Mouse (Mus musculus) forebrain, embryonic 12.5 days (tissue): ENCODE measurements around the gene Gm17268. TPM values are rescaled to one million over a fixed set of nuclear protein-coding genes. Genes with fewer than 3 reads are reported as not detected.

Source experiments
- ATAC-seq: fragments of 200-750 bp; cut with Nextera tagmentation; 2 replicates; pipeline ENCODE4 v1.8.0; 2017; ENCODE audit warnings: moderate TSS enrichment; ENCODE audit not compliant: low FRiP score
- H3K27ac ChIP-seq: fragments of 300-500 bp; sonication (generic); 2 replicates; pipeline ENCODE4 v1.5.1; 2016; ENCODE audit warnings: mild to moderate bottlenecking
- H3K27me3 ChIP-seq: fragments of 300-500 bp; sonication (generic); 2 replicates; pipeline ENCODE4 v1.6.1; 2016; ENCODE audit warnings: mild to moderate bottlenecking
- H3K36me3 ChIP-seq: fragments of 300-500 bp; sonication (generic); replicated peaks from 2 replicates; pipeline ENCODE4 v1.6.1; 2016; ENCODE audit warnings: mild to moderate bottlenecking
- H3K4me1 ChIP-seq: fragments of 300-500 bp; sonication (generic); 2 replicates; pipeline ENCODE4 v1.6.1; 2016
- H3K4me2 ChIP-seq: fragments of 300-500 bp; sonication (generic); 2 replicates; pipeline ENCODE4 v1.6.1; 2016; ENCODE audit warnings: mild to moderate bottlenecking, moderate library complexity
- H3K4me3 ChIP-seq: fragments of 300-500 bp; sonication (generic); replicated peaks from 2 replicates; pipeline ENCODE4 v1.5.1; 2016; ENCODE audit warnings: mild to moderate bottlenecking
- H3K9ac ChIP-seq: fragments of 300-500 bp; sonication (generic); 2 replicates; pipeline ENCODE4 v1.6.1; 2016; ENCODE audit warnings: mild to moderate bottlenecking
- H3K9me3 ChIP-seq: fragments of 300-500 bp; sonication (generic); 2 replicates; pipeline ENCODE4 v1.6.1; 2016
- WGBS: fragments of 180-500 bp; shearing (Covaris S2); methylation state at CpG from one replicate; pipeline ENCODE4 v1.1.7; 2016; 5-methylcytosine and 5-hydroxymethylcytosine counted together
- polyA plus RNA-seq: library from polyadenylated mRNA; unstranded; fragments of >200 nt; fragmentation: Nextera tagmentation; extraction: Ambion mirVana; gene quantifications from 2 replicates; pipeline ENCODE4 v1.2.1, GENCODE M21; 2016

The Gm17268 gene
- not detected in 2 replicates for polyA plus RNA-seq

GRCm38 (mm10) chr11:82038535-82038934 is at the start of gene Gm17268:
Gene Gm17268 (minus strand): TSS chr11:82038562.
- no peak for ATAC-seq
- 52% methylated on average over 2 of the region's 2 CpGs for WGBS
- Histone ChIP-seq H3K27me3 (no peaks in the 10 kb centered on the region; the same call in 1 of the 2 replicates), H3K4me1 (no peaks in the 10 kb centered on the region), H3K4me3 (no peak within 1 kb of the TSS), H3K9me3 (no peaks in the 10 kb centered on the region), H3K36me3 (no peaks in the 10 kb centered on the region), H3K4me2 (no peak within 1 kb of the TSS), H3K27ac (no peak within 1 kb of the TSS), H3K9ac (no peak within 1 kb of the TSS)

DNA sequence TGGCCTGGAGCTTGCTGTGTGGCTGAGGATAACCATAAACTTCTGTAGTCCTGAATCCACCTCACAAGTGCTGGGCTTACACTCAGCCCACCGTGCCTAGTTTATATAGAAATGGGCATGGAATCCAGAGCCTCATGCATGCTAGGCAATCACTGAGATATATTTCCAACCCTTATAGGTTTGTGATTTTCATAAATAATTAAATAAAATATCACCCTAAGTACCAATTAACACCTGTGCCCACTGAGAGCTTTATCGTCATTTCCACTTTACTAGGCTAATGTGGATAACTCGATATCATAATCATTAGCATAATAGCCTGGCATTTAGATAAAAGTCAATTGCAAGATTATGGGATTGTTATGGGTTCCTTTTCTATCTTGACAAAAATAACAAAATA is 46.0 kb upstream of the Gm17268 start:
- Histone ChIP-seq H3K36me3 (no peaks in the 10 kb centered on the region), H3K4me1 (no peaks in the 10 kb centered on the region), H3K9me3 (no peaks in the 10 kb centered on the region), H3K27ac (no peak overlapping the region), H3K4me3 (no peak overlapping the region), H3K4me2 (no peak overlapping the region), H3K9ac (no peak overlapping the region), H3K27me3 (no peaks in the 10 kb centered on the region)
- ATAC-seq = no peak
- 87% methylated on average over 3 of the region's 3 CpGs for WGBS

DNA sequence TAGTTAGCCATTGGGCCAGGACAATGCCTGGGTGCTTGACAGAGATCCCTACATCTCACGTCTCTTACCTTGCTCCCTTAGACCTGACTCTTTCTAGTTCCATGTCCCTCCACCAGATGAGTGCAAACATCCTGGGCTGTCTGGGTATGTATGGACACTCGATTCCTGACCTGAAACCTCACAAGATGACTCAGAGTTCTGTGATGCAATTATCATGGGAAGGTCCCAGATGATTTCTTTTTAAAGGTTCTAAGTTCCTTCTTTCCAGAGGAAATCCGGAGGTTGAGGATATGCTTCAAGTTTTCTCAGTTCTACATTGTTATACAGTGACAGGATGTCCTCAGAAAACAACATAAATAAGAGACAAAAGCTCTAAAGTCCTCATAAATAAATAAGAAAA is 42.5 kb upstream of the Gm17268 start:
- no peak for ATAC-seq
- Histone ChIP-seq H3K27me3 (no peaks in the 10 kb centered on the region), H3K4me3 (no peak overlapping the region), H3K27ac (no peak overlapping the region), H3K9me3 (no peaks in the 10 kb centered on the region), H3K4me2 (no peak overlapping the region), H3K36me3 (no peaks in the 10 kb centered on the region), H3K4me1 (no peaks in the 10 kb centered on the region), H3K9ac (no peak overlapping the region)
- 85% methylated on average over 3 of the region's 3 CpGs for WGBS

- no peak overlapping the region for H3K4me3 ChIP-seq
- H3K4me2 ChIP-seq = no peak overlapping the region
- H3K36me3 ChIP-seq = no peaks in the 10 kb centered on the region
- no peak overlapping the region for H3K9ac ChIP-seq
- no peak for ATAC-seq
- H3K9me3 ChIP-seq = no peaks in the 10 kb centered on the region
- no peaks in the 10 kb centered on the region for H3K4me1 ChIP-seq
- H3K27ac ChIP-seq = no peak overlapping the region
- no peaks in the 10 kb centered on the region for H3K27me3 ChIP-seq
Observed at GRCm38 (mm10) chr11:82078136-82078730, 39.9 kb upstream of the Gm17268 start.

DNA sequence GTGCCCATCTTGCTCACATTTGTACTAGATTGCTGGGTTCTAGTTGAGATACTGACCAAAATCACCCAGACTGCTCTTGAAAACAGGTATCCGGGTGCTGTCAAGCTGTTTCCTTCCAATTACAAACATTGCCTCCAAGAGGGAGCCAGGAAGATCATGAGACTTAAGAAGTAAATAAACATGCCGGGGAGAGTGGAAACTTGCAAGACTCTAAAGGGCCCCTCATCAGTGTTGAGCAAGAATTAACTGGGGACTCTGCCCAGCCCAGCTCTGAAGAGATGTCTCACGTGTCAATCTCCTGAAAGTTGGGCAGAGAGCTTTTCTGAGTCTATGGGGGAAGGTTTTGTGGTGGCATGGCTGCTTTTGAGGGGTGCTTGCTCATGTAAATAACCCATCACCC is 38.7 kb upstream of the Gm17268 start:
- H3K27ac ChIP-seq = no peak overlapping the region
- H3K27me3 ChIP-seq = no peaks in the 10 kb centered on the region
- no peaks in the 10 kb centered on the region for H3K9me3 ChIP-seq
- no peak overlapping the region for H3K9ac ChIP-seq
- H3K4me3 ChIP-seq = no peak overlapping the region
- H3K4me1 ChIP-seq = no peaks in the 10 kb centered on the region
- WGBS = 73% methylated on average over 3 of the region's 3 CpGs
- H3K4me2 ChIP-seq = no peak overlapping the region
- no peaks in the 10 kb centered on the region for H3K36me3 ChIP-seq
- ATAC-seq = no peak

- Histone ChIP-seq H3K4me2 (no peak overlapping the region), H3K27ac (no peak overlapping the region), H3K9ac (no peak overlapping the region), H3K9me3 (no peaks in the 10 kb centered on the region), H3K4me1 (no peaks in the 10 kb centered on the region), H3K4me3 (no peak overlapping the region), H3K27me3 (no peaks in the 10 kb centered on the region), H3K36me3 (no peaks in the 10 kb centered on the region)
- WGBS = 90% methylated on average over 3 of the region's 3 CpGs
- ATAC-seq = no peak
Observed at GRCm38 (mm10) chr11:82073686-82074085, 35.3 kb upstream of the Gm17268 start.

DNA sequence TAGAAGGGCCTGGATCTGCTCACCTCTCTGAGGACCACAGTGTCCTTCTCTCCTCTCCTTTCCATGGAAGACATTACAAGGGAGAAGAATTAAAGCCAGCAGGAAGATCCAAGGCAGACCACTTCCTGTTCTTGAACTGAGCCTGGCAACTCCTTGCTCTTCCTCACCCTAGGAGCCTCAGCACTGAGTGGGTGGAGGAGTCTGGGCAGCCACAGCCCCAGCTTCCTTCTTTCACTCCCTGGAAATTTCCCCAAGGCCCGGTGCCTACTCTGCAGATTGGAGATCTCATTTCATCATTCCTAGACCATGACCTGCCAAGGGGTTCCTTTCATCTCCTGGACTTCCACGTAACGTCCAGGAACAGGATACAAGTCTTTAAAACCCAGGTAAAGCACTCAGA is 34.6 kb upstream of the Gm17268 start:
- H3K36me3 ChIP-seq = no peaks in the 10 kb centered on the region
- H3K4me2 ChIP-seq = no peak overlapping the region
- H3K27ac ChIP-seq = no peak overlapping the region
- WGBS = 91% methylated on average over 3 of the region's 3 CpGs
- H3K4me1 ChIP-seq = no peaks in the 10 kb centered on the region
- no peaks in the 10 kb centered on the region for H3K9me3 ChIP-seq
- H3K4me3 ChIP-seq = no peak overlapping the region
- no peak overlapping the region for H3K9ac ChIP-seq
- H3K27me3 ChIP-seq = no peaks in the 10 kb centered on the region
- no peak for ATAC-seq

DNA sequence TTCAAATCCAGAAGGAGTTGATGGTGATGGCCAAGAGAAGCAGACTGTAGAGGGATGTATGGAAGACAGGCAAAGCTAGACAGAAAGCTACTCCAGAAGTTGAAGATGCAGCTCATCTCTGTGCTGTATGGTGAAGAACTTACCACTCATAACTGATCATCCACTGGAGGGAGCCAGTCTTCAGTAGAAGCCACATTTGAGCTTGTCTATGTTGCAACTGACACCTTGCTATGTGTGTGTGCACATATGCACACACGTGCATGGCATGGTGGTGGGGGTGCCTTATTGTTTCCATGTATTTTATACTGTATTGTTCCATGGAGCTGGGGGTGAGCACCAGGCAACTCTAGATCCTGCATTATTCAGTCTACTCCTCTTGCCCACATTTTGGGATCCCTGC is 34.0 kb upstream of the Gm17268 start:
- Histone ChIP-seq H3K36me3 (no peaks in the 10 kb centered on the region), H3K4me1 (no peaks in the 10 kb centered on the region), H3K27me3 (no peaks in the 10 kb centered on the region), H3K4me3 (no peak overlapping the region), H3K9ac (no peak overlapping the region), H3K27ac (no peak overlapping the region), H3K4me2 (no peak overlapping the region), H3K9me3 (no peaks in the 10 kb centered on the region)
- 83% methylated on average over 1 of the region's 1 CpGs for WGBS
- no peak for ATAC-seq

GRCm38 (mm10) chr11:82071076-82071475 is 32.7 kb upstream of the Gm17268 start:
- H3K4me3 ChIP-seq = no peak overlapping the region
- H3K9ac ChIP-seq = no peak overlapping the region
- no peak overlapping the region for H3K4me2 ChIP-seq
- ATAC-seq = no peak
- H3K27ac ChIP-seq = no peak overlapping the region
- H3K36me3 ChIP-seq = no peaks in the 10 kb centered on the region
- WGBS = 76% methylated on average over 3 of the region's 3 CpGs
- H3K4me1 ChIP-seq = no peaks in the 10 kb centered on the region
- no peaks in the 10 kb centered on the region for H3K27me3 ChIP-seq
- H3K9me3 ChIP-seq = no peaks in the 10 kb centered on the region

DNA sequence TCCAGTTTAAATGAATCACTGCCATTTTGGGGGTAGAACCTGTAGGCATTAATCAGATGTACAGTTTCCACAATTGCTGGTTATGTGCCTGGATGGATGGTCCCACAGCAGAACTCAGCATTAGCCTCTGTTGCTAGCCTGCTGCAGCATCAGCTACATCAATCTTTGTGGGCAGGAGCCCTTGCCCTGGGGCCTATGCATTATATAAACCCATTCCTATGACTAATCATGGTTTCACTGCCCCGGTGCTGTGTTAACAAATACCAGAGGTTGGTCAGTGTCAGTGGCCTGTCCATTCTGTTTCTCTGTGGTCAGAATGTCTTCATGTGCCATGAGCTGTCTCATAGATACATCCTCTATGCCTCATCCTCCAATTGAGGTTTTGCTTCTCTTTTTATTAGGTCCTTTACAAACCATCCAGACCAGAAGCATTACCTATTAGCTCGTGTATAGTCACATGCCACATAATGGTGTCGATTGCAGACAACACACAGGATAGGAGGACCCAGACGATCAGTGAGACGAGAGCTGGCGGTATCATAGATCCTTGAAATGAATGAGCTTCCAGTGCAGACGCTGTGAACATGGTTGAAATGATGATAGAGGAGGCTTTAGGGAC is 28.7 kb upstream of the Gm17268 start:
- no peaks in the 10 kb centered on the region for H3K27me3 ChIP-seq
- H3K36me3 ChIP-seq = no peaks in the 10 kb centered on the region
- H3K9me3 ChIP-seq = no peaks in the 10 kb centered on the region
- H3K27ac ChIP-seq = no peak overlapping the region
- no peak overlapping the region for H3K4me3 ChIP-seq
- ATAC-seq = no peak
- H3K4me2 ChIP-seq = no peak overlapping the region
- no peaks in the 10 kb centered on the region for H3K4me1 ChIP-seq
- H3K9ac ChIP-seq = no peak overlapping the region
- WGBS = 84% methylated on average over 7 of the region's 7 CpGs

- ATAC-seq = no peak
- H3K4me3 ChIP-seq = no peak overlapping the region
- H3K27me3 ChIP-seq = no peaks in the 10 kb centered on the region
- no peak overlapping the region for H3K27ac ChIP-seq
- no peaks in the 10 kb centered on the region for H3K9me3 ChIP-seq
- no peak overlapping the region for H3K9ac ChIP-seq
- no peaks in the 10 kb centered on the region for H3K4me1 ChIP-seq
- no peaks in the 10 kb centered on the region for H3K36me3 ChIP-seq
- 88% methylated on average over 2 of the region's 2 CpGs for WGBS
- H3K4me2 ChIP-seq = no peak overlapping the region
Observed at GRCm38 (mm10) chr11:82063454-82063853, 25.1 kb upstream of the Gm17268 start.

DNA sequence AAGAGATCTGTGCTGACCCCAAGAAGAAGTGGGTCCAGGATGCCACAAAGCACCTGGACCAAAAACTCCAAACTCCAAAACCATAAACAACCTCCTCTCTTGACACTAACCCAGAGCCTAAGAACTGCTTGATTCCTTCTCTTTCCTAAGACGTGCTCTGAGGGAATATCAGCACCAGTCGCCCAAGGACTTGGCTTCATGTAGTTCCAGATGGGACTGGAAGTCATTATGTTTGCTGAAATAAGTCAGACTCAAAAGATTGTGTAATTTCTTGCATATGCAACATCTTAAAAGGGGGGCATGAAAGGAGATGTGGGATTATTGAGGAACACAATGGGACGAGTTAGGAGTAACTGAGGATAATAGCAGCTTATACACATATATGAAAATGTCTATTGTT is 23.9 kb upstream of the Gm17268 start:
- Histone ChIP-seq H3K4me2 (no peak overlapping the region), H3K36me3 (no peaks in the 10 kb centered on the region), H3K9ac (no peak overlapping the region), H3K4me1 (no peaks in the 10 kb centered on the region), H3K27me3 (0 out of 2 replicates have a peak, but pooled peaks cover 3% of the 10 kb centered on the region), H3K27ac (no peak overlapping the region), H3K4me3 (no peak overlapping the region), H3K9me3 (no peaks in the 10 kb centered on the region)
- ATAC-seq = no peak
- 81% methylated on average over 3 of the region's 3 CpGs for WGBS

DNA sequence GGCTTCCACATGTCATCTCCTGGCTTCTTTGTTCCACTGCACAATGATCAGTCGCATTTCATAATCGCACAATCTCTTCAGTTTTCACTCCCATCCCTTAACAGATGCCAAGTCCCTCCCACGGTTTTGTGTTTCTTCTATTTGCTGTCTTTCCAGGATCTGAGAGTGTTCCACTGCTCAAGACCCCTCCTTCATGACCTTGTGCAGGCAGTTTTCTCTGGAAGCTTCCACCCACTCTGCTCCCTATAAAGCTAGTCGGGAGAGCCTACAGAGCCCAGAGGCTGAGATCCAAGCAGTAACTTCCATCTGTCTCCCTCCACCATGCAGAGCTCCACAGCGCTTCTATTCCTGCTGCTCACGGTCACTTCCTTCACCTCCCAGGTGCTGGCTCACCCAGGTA is 19.3 kb upstream of the Gm17268 start, which contains the start of gene Ccl11:
Ccl11 (plus strand) TSS at position 178 of the 400 bp plus-strand sequence.
- H3K9ac ChIP-seq = no peak within 1 kb of the TSS
- 88% methylated on average over 6 of the region's 6 CpGs for WGBS
- H3K4me1 ChIP-seq = no peaks in the 10 kb centered on the region
- ATAC-seq = no peak
- H3K4me2 ChIP-seq = no peak within 1 kb of the TSS
- H3K36me3 ChIP-seq = no peaks in the 10 kb centered on the region
- 0 out of 2 replicates have a peak, but pooled peaks cover 3% of the 10 kb centered on the region for H3K27me3 ChIP-seq
- no peak within 1 kb of the TSS for H3K27ac ChIP-seq
- H3K9me3 ChIP-seq = no peaks in the 10 kb centered on the region
- H3K4me3 ChIP-seq = no peak within 1 kb of the TSS
